Mouse (Mus musculus): ENCODE measurements at regions not wholly inside any gene's neighbourhood (a gene's known extent, or its start where the extent isn't known, plus 50 kb on each side); places are given as distances from the start of the nearest gene placed in this dataset.

GRCm38 (mm10) chr5:111917643-111918252 lies 184.0 kb downstream of the Gm26897 start:
- TF ChIP-seq CTCF (IDR thresholded peaks at IDR 0.05; ENCODE audit: low read depth) (no peak), EP300 (IDR thresholded peaks at IDR 0.05; ENCODE audit: low read depth) (no peak)

All from liver, postnatal 0 days (tissue).